Mouse (Mus musculus) C2C12 (cell line): Measurements from ENCODE around the gene Enox1.

Experiments
- CTCF ChIP-seq: IDR thresholded peaks from one replicate; pipeline ENCODE4 v1.5.1; 2011; ENCODE audit not compliant: control insufficient read depth, insufficient read depth, insufficient read length
- MYOD1 ChIP-seq: IDR thresholded peaks from one replicate; pipeline ENCODE4 v1.6.1; 2011; ENCODE audit warnings: low read depth; ENCODE audit not compliant: control insufficient read depth, insufficient read length

GRCm38 (mm10) chr14:77499996-77500581, 343.5 kb downstream of the Enox1 start:
- TF ChIP-seq CTCF (no peak), MYOD1 (no peak)
